9 mouse cellular contexts compared by ENCODE assay signal in genomic region chr11:90275663-90276062, GRCm38 (mm10). TPM values are rescaled to one million over a fixed set of nuclear protein-coding genes. Genes with fewer than 3 reads are reported as not detected.
DNase-seq lines count a peak whose midpoint lies in the region; TF ChIP-seq lines count a peak whose summit lies in the region.
"Had no signal": no experiment of that assay in that cellular context is flagged by ENCODE, and none has a peak within 500 bp of the region (broad histone marks: within the 10 kb centered on the region; RNA-seq: fewer than 3 reads in every experiment).

No protein-coding gene starts in this region.

- no peak for TF ChIP-seq CTCF in layer of hippocampus, adult 2 months (conservative IDR thresholded peaks at IDR 0.05)

- intact Hi-C loops in heart, postnatal 36 days (cut with DNase I), result no loop called here

- H3K4me3 ChIP-seq in layer of hippocampus, adult 2 months, result no peak overlapping the region
- H3K4me3 ChIP-seq: forebrain, embryonic 12.5 days had no signal

- DNase-seq in layer of hippocampus, adult 2 months (ENCODE audit: low spot score in 2 of 2), result no peak
- no peak for DNase-seq in layer of hippocampus, adult 9-10 months (ENCODE audit: low spot score)
- peak; percentile 16 for DNase-seq in adrenal gland, adult 8-10 months
- DNase-seq in fibroblast of lung, adult 2 months (ENCODE audit: low read depth), result peak; percentile 27
- DNase-seq in heart, postnatal 36 days, result peak; percentile 39 to 40
- DNase-seq in frontal cortex, adult 2 months (ENCODE audit: extremely low spot score in 1 of 2, low spot score in 1 of 2), result no peak
- no peak for DNase-seq in embryo, embryonic 9.5 days (ENCODE audit: extremely low spot score)
- DNase-seq: lung, postnatal 36 days had no signal

- peak overlapping the region; percentile 67; the same call in 1 of the 2 replicates for H3K27ac ChIP-seq in layer of hippocampus, adult 2 months
- H3K27ac ChIP-seq: forebrain, embryonic 12.5 days had no signal

RNA-seq across cellular contexts. Expression of gene Mmd, which starts 26.4 kb away (rescaled TPM):
- total RNA-seq in layer of hippocampus, adult 2 months (2021), result 100 to 1,000 TPM; 364 to 381 TPM
- total RNA-seq in adrenal gland, adult 8-10 months (2022), result 100 to 1,000 TPM in 1 of 4 experiments, 10 to 100 TPM in 3; 47.3 to 193 (median 87.0) TPM
- total RNA-seq in heart, postnatal 36 days (2021), result 10 to 100 TPM; 21.8 to 38.8 TPM
- polyA plus RNA-seq in frontal cortex, adult 2 months (2012; rRNA removed), result 141 and 148 TPM in 2 replicates

Comparison
In these comparisons a context has a peak if more than half of its experiments do, and no peak if none do; other contexts are left out.
1. DNase-seq: peak in adrenal gland, adult 8-10 months (single experiment), fibroblast of lung, adult 2 months (single experiment) and heart, postnatal 36 days (2 of 2); none in layer of hippocampus, adult 2 months (0 of 2), layer of hippocampus, adult 9-10 months (single experiment), frontal cortex, adult 2 months (0 of 2) and embryo, embryonic 9.5 days (single experiment).